Mouse (Mus musculus) brain, adult 10 weeks (tissue): ENCODE measurements around the gene Gpcpd1. TPM values are rescaled to one million over a fixed set of nuclear protein-coding genes. Genes with fewer than 3 reads are reported as not detected.

ENCODE experiments used
- polyA plus RNA-seq: library from polyadenylated mRNA; stranded (reverse); fragments of 350-450 nt; fragmentation: Illumina TruSeq; extraction: RNeasy Lipid Tissue Mini Kit (QIAGEN cat#74804); gene quantifications from one replicate; pipeline ENCODE4 v1.2.3, GENCODE M21; 2015; ENCODE audit warnings: low read depth, low replicate concordance

Gpcpd1 gene
- 89.6 TPM for polyA plus RNA-seq

DNA sequence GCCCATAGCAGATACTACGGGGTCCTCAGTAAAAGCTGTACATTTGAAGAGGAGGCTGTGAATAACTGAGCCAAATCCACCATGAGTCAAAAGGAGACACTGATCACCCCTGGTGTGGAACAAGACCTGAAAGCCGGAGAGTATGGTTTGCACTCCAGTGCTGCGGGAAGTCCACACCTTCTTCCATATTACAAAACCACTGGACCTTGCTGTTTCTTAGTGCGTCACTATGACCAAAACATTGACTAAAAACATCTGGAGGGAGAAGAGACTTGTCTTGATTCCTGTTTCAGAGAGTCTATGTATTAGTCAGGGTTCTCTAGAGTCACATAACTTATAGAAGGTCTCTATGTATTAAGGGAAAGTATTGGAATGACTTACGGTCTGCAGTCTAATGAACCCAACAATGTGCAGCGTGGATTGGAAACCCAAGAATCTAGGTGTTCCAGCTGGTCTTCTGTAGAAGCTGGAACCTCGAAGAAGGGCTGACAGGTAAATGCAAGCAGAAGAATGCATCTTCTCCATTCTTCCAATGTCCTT, at the start of gene Gpcpd1:
Gene Gpcpd1, minus strand, starts transcription at position 490 of the 540 bp plus-strand sequence.

Other genes starting within 250 kb of the Gpcpd1 start
- 1.5 TPM for gene Prokr2, start 202.3 kb downstream of the Gpcpd1 start, polyA plus RNA-seq
- gene Shld1, start 99.2 kb upstream of the Gpcpd1 start, polyA plus RNA-seq: 17.4 TPM
- gene Chgb, start 193.5 kb upstream of the Gpcpd1 start, polyA plus RNA-seq: 297 TPM
- 31.5 TPM for gene Trmt6, start 228.3 kb upstream of the Gpcpd1 start, polyA plus RNA-seq
- 4.0 TPM for gene Mcm8, start 228.4 kb upstream of the Gpcpd1 start, polyA plus RNA-seq